Mouse (Mus musculus): ENCODE data around the gene Prkn. TPM values are rescaled to one million over a fixed set of nuclear protein-coding genes. Genes with fewer than 3 reads are reported as not detected.
A peak's percentile ranks its signal among the peaks of the same experiment; 100 is the strongest.

The Prkn gene
- polyA plus RNA-seq, 1 experiment from 2014 or later, result 0.68 TPM

DNA sequence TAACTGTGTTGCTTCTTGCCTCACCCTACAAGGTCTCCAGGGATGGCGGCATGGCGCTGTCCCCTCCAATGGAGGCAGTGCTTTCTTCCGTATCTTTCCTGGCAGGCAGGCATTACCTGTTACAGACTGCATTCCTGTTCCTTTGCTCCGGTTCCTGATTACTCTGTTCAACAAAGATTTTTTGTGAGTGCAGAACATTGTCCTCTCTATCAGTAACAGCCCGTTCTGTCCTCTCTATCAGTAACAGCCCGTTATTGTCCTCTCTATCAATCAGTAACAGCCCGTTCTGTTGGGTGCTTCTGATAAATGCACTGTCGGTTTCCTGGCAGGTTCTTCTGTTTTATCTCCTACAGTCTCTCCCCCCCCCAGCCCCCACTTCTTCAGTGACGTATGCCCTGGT, 1156.1 kb downstream of the Prkn start:
- Histone ChIP-seq H3K36me3 (no peaks in the 10 kb centered on the region), H3K4me1 (peaks cover 2% of the 10 kb centered on the region; the same call in 1 of the 2 replicates), H3K27me3 (ENCODE audit: low read depth, poor library complexity, severe bottlenecking) (no peaks in the 10 kb centered on the region), H3K9me3 (replicated peaks) (no peaks in the 10 kb centered on the region), H3K27ac (replicated peaks) (no peak overlapping the region), H3K4me3 (no peak overlapping the region)
- DNase-seq (ENCODE audit: low spot score), result no peak
- 85% methylated on average over 9 of the region's 9 CpGs for WGBS

DNA sequence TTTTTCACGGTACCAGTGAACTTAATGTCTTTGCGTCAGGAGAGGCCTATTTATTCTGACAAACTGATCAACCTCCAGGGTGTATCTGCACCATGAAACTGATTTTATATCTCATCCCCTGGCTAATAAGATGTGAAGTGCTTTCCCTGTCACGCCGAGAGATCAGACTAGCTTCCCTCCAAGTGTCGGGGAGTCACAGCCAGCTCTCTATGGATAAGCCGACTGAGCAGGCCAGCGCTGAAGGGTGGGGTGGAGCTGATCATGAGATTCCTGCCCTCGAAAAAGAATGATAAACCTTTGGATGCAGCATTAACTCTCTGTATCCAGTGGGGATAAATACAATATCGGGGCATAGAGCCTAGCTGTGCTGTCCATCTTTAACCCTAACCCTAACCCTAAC, 1160.1 kb downstream of the Prkn start:
- H3K4me1 ChIP-seq, result peaks cover 2% of the 10 kb centered on the region; the same call in 1 of the 2 replicates
- no peak for DNase-seq (ENCODE audit: low spot score)
- no peak overlapping the region for H3K4me3 ChIP-seq
- H3K36me3 ChIP-seq, result no peaks in the 10 kb centered on the region
- no peaks in the 10 kb centered on the region for H3K27me3 ChIP-seq (ENCODE audit: low read depth, poor library complexity, severe bottlenecking)
- WGBS, result 84% methylated on average over 9 of the region's 9 CpGs
- H3K9me3 ChIP-seq (replicated peaks), result no peaks in the 10 kb centered on the region
- no peak overlapping the region for H3K27ac ChIP-seq (replicated peaks)

DNA sequence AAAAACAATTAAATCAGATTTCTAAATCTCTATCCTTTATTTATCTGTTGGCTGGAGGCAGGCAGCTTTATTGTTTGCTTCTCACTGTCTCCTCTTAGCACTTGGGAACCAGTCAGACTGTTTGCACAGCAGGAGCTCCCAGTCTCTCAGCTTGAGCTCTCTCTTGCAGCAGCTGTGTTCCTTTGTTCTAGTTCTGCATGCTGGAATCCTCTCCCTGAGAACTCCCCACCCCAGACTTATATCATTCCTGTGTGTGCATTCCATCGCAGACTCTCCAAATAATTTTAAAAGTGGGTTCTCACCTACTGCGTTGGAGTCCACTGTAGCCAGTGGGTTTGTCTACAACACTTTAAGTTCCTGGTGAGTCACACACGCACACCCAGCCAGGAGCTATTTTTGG, 1181.1 kb downstream of the Prkn start:
- no peak overlapping the region for H3K4me3 ChIP-seq
- H3K36me3 ChIP-seq, result no peaks in the 10 kb centered on the region
- H3K27ac ChIP-seq (replicated peaks), result no peak overlapping the region
- H3K27me3 ChIP-seq (ENCODE audit: low read depth, poor library complexity, severe bottlenecking), result no peaks in the 10 kb centered on the region
- peaks cover 16% of the 10 kb centered on the region for H3K9me3 ChIP-seq (replicated peaks)
- no peak for DNase-seq (ENCODE audit: low spot score)
- no peaks in the 10 kb centered on the region for H3K4me1 ChIP-seq
- WGBS, result 43% methylated on average over 3 of the region's 3 CpGs

DNA sequence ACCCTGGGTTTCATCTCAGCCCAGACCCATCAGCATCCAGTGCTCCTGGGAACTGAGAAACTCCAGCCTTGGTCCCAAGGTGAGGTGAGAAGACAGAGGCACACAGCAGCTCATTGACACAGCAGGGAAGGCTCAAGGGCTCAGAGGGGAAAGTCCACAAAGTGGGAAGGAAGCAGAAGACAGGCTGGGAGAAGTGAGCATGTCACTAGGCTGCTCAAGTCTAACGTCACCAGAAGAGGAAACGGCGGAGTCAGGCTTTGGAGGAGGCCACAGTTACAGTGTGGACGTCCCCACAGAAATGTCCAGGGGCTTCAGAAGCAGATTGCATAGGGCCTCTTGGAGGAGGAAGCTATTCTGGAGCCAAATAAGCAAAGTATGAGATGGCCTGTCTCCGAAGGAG, 1189.2 kb downstream of the Prkn start:
- Histone ChIP-seq H3K27me3 (ENCODE audit: low read depth, poor library complexity, severe bottlenecking) (peaks cover 23% of the 10 kb centered on the region), H3K36me3 (no peaks in the 10 kb centered on the region), H3K27ac (replicated peaks) (peak overlapping the region; percentile 82; the same call in 1 of the 2 replicates), H3K4me3 (no peak overlapping the region), H3K4me1 (peaks cover 30% of the 10 kb centered on the region), H3K9me3 (replicated peaks) (no peaks in the 10 kb centered on the region)
- WGBS, result 79% methylated on average over 5 of the region's 5 CpGs
- no peak for DNase-seq (ENCODE audit: low spot score)

DNA sequence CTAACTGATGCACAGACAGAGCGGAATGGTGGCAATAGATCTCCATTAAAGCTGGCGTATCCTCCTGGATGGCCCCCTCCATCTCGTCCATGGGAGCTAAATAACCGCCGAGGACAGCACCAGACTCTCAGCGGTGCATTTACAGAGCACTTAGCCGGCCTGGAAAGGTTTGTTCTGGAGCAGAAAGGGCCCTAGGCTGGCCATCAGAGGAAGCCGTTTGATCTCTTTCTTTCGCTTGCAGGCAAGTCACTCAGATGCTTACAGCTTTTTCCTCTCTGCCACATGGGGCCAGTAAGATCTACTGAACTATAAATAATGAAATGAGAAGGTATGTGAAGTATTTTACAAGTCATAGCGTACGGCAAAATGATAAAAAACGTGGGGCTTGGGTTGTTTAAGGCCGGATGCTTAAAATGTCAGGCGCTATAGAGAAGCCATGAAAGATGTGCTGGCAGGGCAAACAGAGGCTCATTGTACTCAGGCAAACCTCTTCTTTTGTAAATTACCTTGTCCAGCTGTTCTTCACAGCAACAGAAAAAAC, 1189.8 kb downstream of the Prkn start:
- no peak for DNase-seq (ENCODE audit: low spot score)
- Histone ChIP-seq H3K4me1 (peaks cover 30% of the 10 kb centered on the region), H3K27ac (replicated peaks) (peak overlapping the region; percentile 82), H3K36me3 (no peaks in the 10 kb centered on the region), H3K4me3 (peak overlapping the region; percentile 39; the same call in 1 of the 2 replicates), H3K9me3 (replicated peaks) (no peaks in the 10 kb centered on the region), H3K27me3 (ENCODE audit: low read depth, poor library complexity, severe bottlenecking) (peaks cover 23% of the 10 kb centered on the region)
- 25% methylated on average over 14 of the region's 14 CpGs for WGBS

DNA sequence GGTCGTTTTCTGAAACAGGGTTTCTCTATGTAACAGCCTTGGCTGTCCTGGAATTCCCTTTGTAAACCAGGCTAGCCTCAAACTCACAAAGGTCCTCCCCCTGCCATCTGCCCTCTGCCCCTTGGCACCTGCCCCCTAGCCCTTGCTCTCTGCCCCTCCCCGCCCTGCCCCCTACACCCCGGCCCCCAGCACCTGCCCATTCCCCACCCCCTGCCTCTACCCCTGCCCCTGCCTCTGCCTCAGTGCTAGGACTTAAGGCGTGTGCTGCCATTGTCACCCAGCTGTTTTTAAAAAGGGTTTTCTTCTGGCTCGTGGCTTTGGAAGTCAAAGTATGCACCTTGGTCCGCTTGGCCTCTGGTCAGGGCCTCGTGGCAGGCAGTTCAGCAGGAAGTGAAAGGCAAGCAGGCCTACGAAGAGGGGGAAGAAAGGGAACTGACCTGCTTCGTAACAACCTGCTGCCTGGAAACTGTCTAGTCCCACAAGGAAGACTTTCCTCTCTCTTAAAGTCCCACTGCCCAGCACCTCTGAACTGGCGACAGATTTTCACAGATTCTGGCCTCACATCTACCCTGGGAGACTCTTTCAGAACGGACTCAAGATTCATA, 1190.5 kb downstream of the Prkn start:
- Histone ChIP-seq H3K9me3 (replicated peaks) (no peaks in the 10 kb centered on the region), H3K36me3 (no peaks in the 10 kb centered on the region), H3K27ac (replicated peaks) (peak overlapping the region; percentile 82), H3K27me3 (ENCODE audit: low read depth, poor library complexity, severe bottlenecking) (peaks cover 23% of the 10 kb centered on the region), H3K4me3 (peak overlapping the region; percentile 39), H3K4me1 (peaks cover 30% of the 10 kb centered on the region)
- peak; percentile 42 for DNase-seq (ENCODE audit: low spot score)
- 3% methylated on average over 11 of the region's 11 CpGs for WGBS

DNA sequence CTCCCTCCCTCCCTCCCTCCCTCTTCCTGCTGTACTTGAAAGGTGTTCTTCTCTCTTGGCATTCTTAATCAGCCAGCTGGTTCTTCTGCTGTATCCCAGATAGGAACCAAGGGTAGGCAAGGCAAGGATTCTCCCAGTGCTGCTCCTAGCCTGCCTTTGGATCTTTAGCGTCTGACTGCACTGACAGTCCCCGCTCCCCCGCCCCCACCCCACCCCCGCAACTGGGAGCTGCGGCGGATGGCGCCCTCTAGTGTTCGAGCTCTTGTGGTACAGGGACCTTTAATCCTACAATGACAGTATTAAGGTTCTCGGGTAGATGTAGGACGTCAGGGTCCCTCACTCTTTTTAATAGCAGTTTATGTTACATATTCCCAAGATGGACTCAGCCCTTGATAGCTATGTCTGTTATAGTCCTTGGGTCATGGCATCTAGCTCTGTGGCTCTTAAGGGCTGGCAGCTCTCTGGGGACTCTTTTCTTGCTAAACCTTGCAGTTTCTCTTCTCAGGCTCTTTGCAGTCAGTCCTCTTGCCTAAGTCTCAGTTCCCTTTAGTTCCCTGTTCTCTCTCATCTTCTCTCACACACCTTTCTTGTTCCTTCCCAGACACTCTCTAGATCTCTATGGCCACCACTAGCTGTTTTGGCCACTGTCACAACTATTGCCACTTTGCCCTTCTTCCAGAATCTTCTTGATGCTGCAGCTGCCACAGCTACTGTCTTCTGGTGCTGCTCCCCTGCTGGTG, 1191.2 kb downstream of the Prkn start:
- peak overlapping the region; percentile 82; the same call in 1 of the 2 replicates for H3K27ac ChIP-seq (replicated peaks)
- H3K4me1 ChIP-seq, result peaks cover 30% of the 10 kb centered on the region
- H3K4me3 ChIP-seq, result peak overlapping the region; percentile 39
- no peaks in the 10 kb centered on the region for H3K36me3 ChIP-seq
- H3K27me3 ChIP-seq (ENCODE audit: low read depth, poor library complexity, severe bottlenecking), result peaks cover 23% of the 10 kb centered on the region
- DNase-seq (ENCODE audit: low spot score), result peak; percentile 80
- H3K9me3 ChIP-seq (replicated peaks), result no peaks in the 10 kb centered on the region
- under 1% methylated on average over 10 of the region's 10 CpGs for WGBS

DNA sequence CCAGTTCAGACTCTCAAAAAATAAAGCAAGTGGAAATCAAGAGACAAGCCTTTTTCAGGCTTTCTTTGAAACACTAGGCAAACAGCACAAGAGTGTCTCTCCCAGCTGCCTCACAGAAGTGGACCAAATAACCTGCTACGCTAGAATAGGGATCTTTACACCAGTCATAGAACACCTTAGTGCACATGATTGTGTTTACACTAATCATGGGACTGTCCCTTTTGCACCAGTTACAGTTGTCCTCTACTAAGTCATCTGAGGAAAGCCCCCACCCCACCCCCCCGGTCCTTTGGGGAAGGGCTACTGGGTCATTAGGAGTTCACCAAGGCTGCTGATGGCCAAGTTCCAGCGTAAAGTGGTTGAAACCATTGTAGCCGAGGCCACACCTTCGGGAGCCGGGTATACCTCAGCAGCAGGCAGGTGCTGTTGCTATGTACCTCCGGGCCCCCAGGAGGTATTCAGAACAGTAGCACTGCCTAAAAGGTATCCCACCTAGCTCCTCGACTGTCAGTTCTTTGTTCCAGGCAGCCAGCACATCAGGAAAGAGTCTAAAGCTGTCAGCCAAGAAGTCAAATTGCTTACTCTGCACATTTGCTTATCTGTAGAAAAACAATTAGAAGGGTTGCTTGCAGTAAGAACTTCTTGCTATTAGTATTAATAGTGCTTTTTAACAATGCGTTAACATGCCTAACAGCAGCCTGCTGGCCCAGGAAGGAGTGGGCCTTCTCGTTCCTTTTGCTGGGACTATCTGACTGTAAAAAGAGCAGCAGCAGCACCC, 1192.0 kb downstream of the Prkn start:
- peaks cover 30% of the 10 kb centered on the region for H3K4me1 ChIP-seq
- H3K27me3 ChIP-seq (ENCODE audit: low read depth, poor library complexity, severe bottlenecking), result peaks cover 23% of the 10 kb centered on the region
- no peak overlapping the region for H3K4me3 ChIP-seq
- WGBS, result 67% methylated on average over 10 of the region's 10 CpGs
- no peaks in the 10 kb centered on the region for H3K9me3 ChIP-seq (replicated peaks)
- H3K36me3 ChIP-seq, result no peaks in the 10 kb centered on the region
- no peak overlapping the region for H3K27ac ChIP-seq (replicated peaks)
- DNase-seq (ENCODE audit: low spot score), result peak; percentile 6

DNA sequence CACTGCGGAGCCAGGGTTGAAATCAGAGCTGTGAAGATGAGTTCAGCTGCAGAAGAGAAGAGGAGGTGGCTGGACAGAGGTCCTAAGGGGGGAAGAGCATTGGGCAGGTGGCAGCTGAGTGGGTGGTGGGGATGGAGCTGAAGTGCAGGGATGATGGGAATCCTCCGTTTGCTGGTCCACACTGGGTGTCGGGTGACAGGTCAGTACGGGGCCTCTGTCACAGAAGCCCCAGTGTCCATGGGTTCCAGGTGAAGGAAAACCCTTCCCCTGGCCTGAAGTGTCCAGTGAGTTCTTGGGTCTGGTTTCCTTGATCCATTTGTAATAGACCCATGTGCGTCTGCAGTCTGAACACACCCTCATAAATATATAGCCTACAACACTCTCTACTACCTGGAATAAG, 1195.2 kb downstream of the Prkn start:
- Histone ChIP-seq H3K4me1 (peaks cover 19% of the 10 kb centered on the region), H3K27me3 (ENCODE audit: low read depth, poor library complexity, severe bottlenecking) (peaks cover 10% of the 10 kb centered on the region; the same call in 1 of the 2 replicates), H3K36me3 (no peaks in the 10 kb centered on the region), H3K9me3 (replicated peaks) (no peaks in the 10 kb centered on the region), H3K27ac (replicated peaks) (no peak overlapping the region), H3K4me3 (no peak overlapping the region)
- no peak for DNase-seq (ENCODE audit: low spot score)
- 65% methylated on average over 5 of the region's 5 CpGs for whole genome bisulfite sequencing

DNA sequence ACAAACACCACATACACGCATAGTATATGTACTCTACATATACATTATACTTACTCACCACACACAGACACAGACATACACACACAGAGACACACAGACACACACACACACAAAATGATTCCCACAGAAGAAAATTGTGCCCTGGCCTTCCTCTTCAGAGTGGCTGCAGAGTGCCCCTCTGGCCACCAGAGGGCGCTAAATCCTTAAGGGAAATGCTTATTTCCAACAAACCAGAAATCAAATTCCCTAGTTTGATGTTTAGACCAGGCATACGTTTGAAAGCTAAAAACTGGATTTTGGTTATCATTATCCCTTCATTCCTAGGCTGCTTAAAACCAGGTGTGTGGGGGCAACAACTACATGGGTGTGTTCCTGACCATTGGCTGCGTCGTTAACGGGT, 1196.0 kb downstream of the Prkn start:
- Histone ChIP-seq H3K9me3 (replicated peaks) (no peaks in the 10 kb centered on the region), H3K27me3 (ENCODE audit: low read depth, poor library complexity, severe bottlenecking) (peaks cover 10% of the 10 kb centered on the region; the same call in 1 of the 2 replicates), H3K4me3 (no peak overlapping the region), H3K36me3 (no peaks in the 10 kb centered on the region), H3K27ac (replicated peaks) (no peak overlapping the region), H3K4me1 (peaks cover 11% of the 10 kb centered on the region)
- DNase-seq (ENCODE audit: low spot score), result peak; percentile 63
- whole genome bisulfite sequencing, result 49% methylated on average over 6 of the region's 6 CpGs

DNA sequence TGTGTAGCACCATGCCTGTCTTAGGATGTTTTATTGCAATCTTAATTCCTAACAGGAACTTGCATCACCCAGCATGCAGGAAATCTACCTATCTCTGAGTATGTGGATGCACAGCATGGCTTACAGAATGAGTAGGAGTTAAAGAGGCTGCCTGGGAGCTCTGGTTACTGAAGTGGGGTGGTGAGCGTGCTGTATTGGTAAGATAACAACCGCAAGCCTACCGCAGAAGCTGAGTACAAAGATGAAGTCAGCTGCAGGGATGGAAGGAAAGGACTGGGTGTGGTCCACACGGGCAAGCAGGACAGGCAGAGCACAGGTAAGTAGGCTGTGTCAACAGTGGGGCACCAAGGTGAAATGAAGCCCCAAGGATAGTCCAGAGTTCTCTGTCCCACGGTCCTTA, 1196.9 kb downstream of the Prkn start:
- no peak for DNase-seq (ENCODE audit: low spot score)
- Histone ChIP-seq H3K27ac (replicated peaks) (no peak overlapping the region), H3K4me1 (0 out of 2 replicates have a peak, but pooled peaks cover 6% of the 10 kb centered on the region), H3K9me3 (replicated peaks) (no peaks in the 10 kb centered on the region), H3K27me3 (ENCODE audit: low read depth, poor library complexity, severe bottlenecking) (peaks cover 9% of the 10 kb centered on the region; the same call in 1 of the 2 replicates), H3K36me3 (no peaks in the 10 kb centered on the region), H3K4me3 (no peak overlapping the region)
- 83% methylated on average over 5 of the region's 5 CpGs for WGBS

DNA sequence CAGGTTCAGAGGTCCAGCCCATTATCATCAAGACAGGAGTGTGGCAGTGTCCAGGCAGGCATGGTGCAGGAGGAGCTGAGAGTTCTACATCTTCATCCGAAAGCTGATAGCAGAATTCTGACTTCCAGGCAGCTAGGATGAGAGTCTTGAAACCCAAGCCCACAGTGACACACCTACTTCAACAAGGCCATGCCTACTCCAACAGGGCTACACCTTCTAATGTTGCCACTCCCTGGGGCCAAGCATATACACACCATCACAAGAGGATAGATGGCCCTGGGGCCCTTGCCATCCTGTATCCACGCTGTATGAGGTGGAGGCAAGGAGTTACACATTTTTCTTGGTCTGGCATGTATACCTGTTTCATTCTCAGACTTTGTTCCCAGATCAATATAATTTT, 1197.4 kb downstream of the Prkn start:
- Histone ChIP-seq H3K36me3 (no peaks in the 10 kb centered on the region), H3K27me3 (ENCODE audit: low read depth, poor library complexity, severe bottlenecking) (peaks cover 3% of the 10 kb centered on the region; the same call in 1 of the 2 replicates), H3K27ac (replicated peaks) (no peak overlapping the region), H3K9me3 (replicated peaks) (no peaks in the 10 kb centered on the region), H3K4me1 (peaks cover 6% of the 10 kb centered on the region; the same call in 1 of the 2 replicates), H3K4me3 (no peak overlapping the region)
- DNase-seq (ENCODE audit: low spot score), result no peak
- WGBS, result 88% methylated on average over 2 of the region's 2 CpGs

All from midbrain, embryonic 10.5 days (tissue).